Mouse (Mus musculus): ENCODE data around the gene Crct1. TPM values are rescaled to one million over a fixed set of nuclear protein-coding genes. Genes with fewer than 3 reads are reported as not detected.

Gene Crct1
- polyA plus RNA-seq (2015; fragmentation: Nextera tagmentation; extraction: Ambion mirVana), result 0.43 TPM in 1 of 2 replicates, not detected in the other

- no peaks in the 10 kb centered on the region for H3K36me3 ChIP-seq
- H3K27me3 ChIP-seq (replicated peaks), result peaks cover 8% of the 10 kb centered on the region; the same call in 1 of the 2 replicates
- ATAC-seq (ENCODE audit: extremely low read depth, insufficient number of reproducible peaks, low FRiP score, low TSS enrichment), result no peak
- WGBS, result 45% methylated on average over 4 of the region's 4 CpGs
- peak within 1 kb of the TSS; percentile 85 for H3K4me2 ChIP-seq
- peak within 1 kb of the TSS; percentile 61 for H3K4me3 ChIP-seq
- H3K4me1 ChIP-seq, result peaks cover 10% of the 10 kb centered on the region; the same call in 1 of the 2 replicates
- no peak within 1 kb of the TSS for H3K27ac ChIP-seq (replicated peaks)
- H3K9ac ChIP-seq, result peak within 1 kb of the TSS; percentile 76
- no peaks in the 10 kb centered on the region for H3K9me3 ChIP-seq
Observed at GRCm38 (mm10) chr3:93015460-93016104, at the start of gene Crct1. Gene Crct1, minus strand, starts transcription at chr3:93015687.

GRCm38 (mm10) chr3:93052826-93053474 lies 37.5 kb upstream of the Crct1 start:
- no peaks in the 10 kb centered on the region for H3K4me1 ChIP-seq
- no peaks in the 10 kb centered on the region for H3K27me3 ChIP-seq (replicated peaks)
- H3K4me2 ChIP-seq, result no peak overlapping the region
- no peaks in the 10 kb centered on the region for H3K36me3 ChIP-seq
- H3K9me3 ChIP-seq, result no peaks in the 10 kb centered on the region
- no peak overlapping the region for H3K27ac ChIP-seq (replicated peaks)
- no peak for ATAC-seq (ENCODE audit: extremely low read depth, insufficient number of reproducible peaks, low FRiP score, low TSS enrichment)
- WGBS, result 43% methylated on average over 10 of the region's 10 CpGs
- no peak overlapping the region for H3K9ac ChIP-seq
- H3K4me3 ChIP-seq, result no peak overlapping the region

GRCm38 (mm10) chr3:93050182-93050581 lies 34.7 kb upstream of the Crct1 start:
- 72% methylated on average over 1 of the region's 1 CpGs for WGBS
- no peaks in the 10 kb centered on the region for H3K4me1 ChIP-seq
- no peaks in the 10 kb centered on the region for H3K27me3 ChIP-seq (replicated peaks)
- ATAC-seq (ENCODE audit: extremely low read depth, insufficient number of reproducible peaks, low FRiP score, low TSS enrichment), result no peak
- H3K27ac ChIP-seq (replicated peaks), result no peak overlapping the region
- no peaks in the 10 kb centered on the region for H3K9me3 ChIP-seq
- no peak overlapping the region for H3K9ac ChIP-seq
- no peak overlapping the region for H3K4me2 ChIP-seq
- H3K4me3 ChIP-seq, result no peak overlapping the region
- H3K36me3 ChIP-seq, result no peaks in the 10 kb centered on the region

- 46% methylated on average over 5 of the region's 5 CpGs for WGBS
- no peak for ATAC-seq (ENCODE audit: extremely low read depth, insufficient number of reproducible peaks, low FRiP score, low TSS enrichment)
- Histone ChIP-seq H3K4me3 (no peak overlapping the region), H3K9me3 (no peaks in the 10 kb centered on the region), H3K4me2 (no peak overlapping the region), H3K4me1 (no peaks in the 10 kb centered on the region), H3K27ac (replicated peaks) (no peak overlapping the region), H3K27me3 (replicated peaks) (no peaks in the 10 kb centered on the region), H3K9ac (no peak overlapping the region), H3K36me3 (no peaks in the 10 kb centered on the region)
Observed at GRCm38 (mm10) chr3:93031450-93031849, 16.0 kb upstream of the Crct1 start.

GRCm38 (mm10) chr3:93025486-93025885 lies 10.0 kb upstream of the Crct1 start:
- 31% methylated on average over 2 of the region's 2 CpGs for WGBS
- Histone ChIP-seq H3K9ac (no peak overlapping the region), H3K27me3 (replicated peaks) (no peaks in the 10 kb centered on the region), H3K4me2 (no peak overlapping the region), H3K4me3 (no peak overlapping the region), H3K9me3 (no peaks in the 10 kb centered on the region), H3K27ac (replicated peaks) (no peak overlapping the region), H3K36me3 (no peaks in the 10 kb centered on the region), H3K4me1 (peaks cover 7% of the 10 kb centered on the region; the same call in 1 of the 2 replicates)
- no peak; the same call in 1 of the 2 replicates for ATAC-seq (ENCODE audit: extremely low read depth, insufficient number of reproducible peaks, low FRiP score, low TSS enrichment)

- no peak overlapping the region for H3K4me2 ChIP-seq
- no peaks in the 10 kb centered on the region for H3K36me3 ChIP-seq
- no peak for ATAC-seq (ENCODE audit: extremely low read depth, insufficient number of reproducible peaks, low FRiP score, low TSS enrichment)
- WGBS, result 73% methylated on average over 3 of the region's 3 CpGs
- H3K27ac ChIP-seq (replicated peaks), result no peak overlapping the region
- H3K9ac ChIP-seq, result no peak overlapping the region
- peaks cover 7% of the 10 kb centered on the region; the same call in 1 of the 2 replicates for H3K4me1 ChIP-seq
- no peaks in the 10 kb centered on the region for H3K27me3 ChIP-seq (replicated peaks)
- H3K4me3 ChIP-seq, result no peak overlapping the region
- no peaks in the 10 kb centered on the region for H3K9me3 ChIP-seq
Observed at GRCm38 (mm10) chr3:93023411-93024184, 8.1 kb upstream of the Crct1 start.

GRCm38 (mm10) chr3:93021171-93021570 lies 5.7 kb upstream of the Crct1 start:
- peaks cover 7% of the 10 kb centered on the region; the same call in 1 of the 2 replicates for H3K4me1 ChIP-seq
- WGBS, result 75% methylated on average over 1 of the region's 1 CpGs
- H3K9me3 ChIP-seq, result no peaks in the 10 kb centered on the region
- H3K4me3 ChIP-seq, result no peak overlapping the region
- H3K36me3 ChIP-seq, result no peaks in the 10 kb centered on the region
- H3K27ac ChIP-seq (replicated peaks), result no peak overlapping the region
- no peak overlapping the region for H3K9ac ChIP-seq
- H3K4me2 ChIP-seq, result no peak overlapping the region
- ATAC-seq (ENCODE audit: extremely low read depth, insufficient number of reproducible peaks, low FRiP score, low TSS enrichment), result no peak
- H3K27me3 ChIP-seq (replicated peaks), result peaks cover 6% of the 10 kb centered on the region; the same call in 1 of the 2 replicates

- no peak within 1 kb of the TSS for H3K4me3 ChIP-seq
- ATAC-seq (ENCODE audit: extremely low read depth, insufficient number of reproducible peaks, low FRiP score, low TSS enrichment), result no peak
- H3K27me3 ChIP-seq (replicated peaks), result peaks cover 6% of the 10 kb centered on the region; the same call in 1 of the 2 replicates
- H3K27ac ChIP-seq (replicated peaks), result no peak within 1 kb of the TSS
- H3K9me3 ChIP-seq, result no peaks in the 10 kb centered on the region
- H3K4me1 ChIP-seq, result peaks cover 8% of the 10 kb centered on the region; the same call in 1 of the 2 replicates
- H3K9ac ChIP-seq, result no peak within 1 kb of the TSS
- no peak within 1 kb of the TSS for H3K4me2 ChIP-seq
- no peaks in the 10 kb centered on the region for H3K36me3 ChIP-seq
- WGBS, result 82% methylated on average over 2 of the region's 2 CpGs
Observed at GRCm38 (mm10) chr3:93018960-93019359, 3.5 kb upstream of the Crct1 start, which contains the start of gene Lce1m. Gene Lce1m, minus strand, starts transcription at chr3:93019060.

- Histone ChIP-seq H3K9ac (peak overlapping the region; percentile 76), H3K27me3 (replicated peaks) (peaks cover 8% of the 10 kb centered on the region; the same call in 1 of the 2 replicates), H3K4me1 (peaks cover 10% of the 10 kb centered on the region; the same call in 1 of the 2 replicates), H3K4me3 (peak overlapping the region; percentile 61), H3K27ac (replicated peaks) (no peak overlapping the region), H3K36me3 (no peaks in the 10 kb centered on the region), H3K9me3 (no peaks in the 10 kb centered on the region), H3K4me2 (peak overlapping the region; percentile 85)
- ATAC-seq (ENCODE audit: extremely low read depth, insufficient number of reproducible peaks, low FRiP score, low TSS enrichment), result no peak
- WGBS, result 31% methylated on average over 5 of the region's 5 CpGs
Observed at GRCm38 (mm10) chr3:93014871-93015270, 616 bp downstream of the Crct1 start.

GRCm38 (mm10) chr3:93014378-93014801 lies 1.1 kb downstream of the Crct1 start:
- Histone ChIP-seq H3K4me3 (peak overlapping the region; percentile 61), H3K27ac (replicated peaks) (no peak overlapping the region), H3K4me2 (peak overlapping the region; percentile 85), H3K4me1 (peaks cover 10% of the 10 kb centered on the region; the same call in 1 of the 2 replicates), H3K9ac (peak overlapping the region; percentile 76), H3K36me3 (no peaks in the 10 kb centered on the region), H3K27me3 (replicated peaks) (peaks cover 8% of the 10 kb centered on the region; the same call in 1 of the 2 replicates), H3K9me3 (no peaks in the 10 kb centered on the region)
- ATAC-seq (ENCODE audit: extremely low read depth, insufficient number of reproducible peaks, low FRiP score, low TSS enrichment), result no peak; the same call in 1 of the 2 replicates
- under 1% methylated on average over 24 of the region's 24 CpGs for WGBS

- H3K9me3 ChIP-seq, result no peaks in the 10 kb centered on the region
- no peak overlapping the region for H3K4me3 ChIP-seq
- no peak overlapping the region for H3K9ac ChIP-seq
- no peaks in the 10 kb centered on the region for H3K27me3 ChIP-seq (replicated peaks)
- H3K36me3 ChIP-seq, result no peaks in the 10 kb centered on the region
- no peaks in the 10 kb centered on the region for H3K4me1 ChIP-seq
- no peak for ATAC-seq (ENCODE audit: extremely low read depth, insufficient number of reproducible peaks, low FRiP score, low TSS enrichment)
- H3K27ac ChIP-seq (replicated peaks), result no peak overlapping the region
- 58% methylated on average over 4 of the region's 4 CpGs for WGBS
- no peak overlapping the region for H3K4me2 ChIP-seq
Observed at GRCm38 (mm10) chr3:93002843-93003242, 12.6 kb downstream of the Crct1 start.
